Mouse (Mus musculus): ENCODE results near the gene Paxbp1. TPM values are rescaled to one million over a fixed set of nuclear protein-coding genes. Genes with fewer than 3 reads are reported as not detected.

The Paxbp1 gene
- polyA plus RNA-seq, 1 experiment from 2014 or later = 45.8 TPM

- H3K4me1 ChIP-seq (replicated peaks; ENCODE audit: control insufficient read depth, insufficient read depth, low read length) = no peaks in the 10 kb centered on the region
- H3K27me3 ChIP-seq (ENCODE audit: control insufficient read depth, insufficient read depth, low read depth, low read length) = no peaks in the 10 kb centered on the region
- no peak overlapping the region for H3K9ac ChIP-seq (ENCODE audit: low read length)
- H3K4me2 ChIP-seq (ENCODE audit: low read depth, low read length) = no peak overlapping the region
- no peaks in the 10 kb centered on the region for H3K9me3 ChIP-seq (ENCODE audit: control insufficient read depth, low read length)
- peaks cover 43% of the 10 kb centered on the region for H3K36me3 ChIP-seq (ENCODE audit: control insufficient read depth, insufficient read depth, low read length)
- no peak overlapping the region for H3K4me3 ChIP-seq (ENCODE audit: low read length)
- 88% methylated on average over 2 of the region's 2 CpGs for WGBS
- ATAC-seq (ENCODE audit: low read depth) = no peak
- H3K27ac ChIP-seq (ENCODE audit: low read length) = no peak overlapping the region
Measured at GRCm38 (mm10) chr16:91029901-91030300, 14.4 kb downstream of the Paxbp1 start.

DNA sequence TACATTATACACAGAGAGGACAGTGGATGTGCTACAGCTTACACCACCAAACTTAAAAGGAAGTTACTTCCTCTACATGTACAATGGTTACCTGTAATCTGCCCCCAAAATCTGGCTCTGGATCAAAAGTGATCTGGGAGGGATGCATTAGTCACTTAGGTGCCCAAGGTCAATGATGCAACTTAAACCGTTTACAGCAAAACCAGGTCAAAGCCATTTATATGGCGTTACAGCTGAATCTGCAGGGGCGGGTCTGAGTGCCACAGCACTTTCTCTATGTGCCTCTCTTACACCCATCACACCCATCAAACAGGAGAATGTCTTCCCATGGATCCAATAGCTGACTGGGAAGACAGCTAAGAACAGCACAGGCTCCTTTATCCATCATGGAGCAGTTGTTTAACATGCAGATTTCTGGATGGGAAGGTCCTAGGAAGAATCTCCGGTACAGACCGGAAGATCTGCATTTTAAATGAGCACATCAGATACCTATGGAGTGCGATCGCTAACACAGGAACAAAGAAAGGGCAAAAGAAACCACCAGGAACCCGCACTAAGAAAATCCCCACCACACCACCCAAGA lies 15.1 kb downstream of the Paxbp1 start:
- ATAC-seq (ENCODE audit: low read depth) = no peak
- Histone ChIP-seq H3K9me3 (ENCODE audit: control insufficient read depth, low read length) (no peaks in the 10 kb centered on the region; the same call in 1 of the 2 replicates), H3K36me3 (ENCODE audit: control insufficient read depth, insufficient read depth, low read length) (peaks cover 43% of the 10 kb centered on the region), H3K9ac (ENCODE audit: low read length) (no peak overlapping the region), H3K4me2 (ENCODE audit: low read depth, low read length) (no peak overlapping the region), H3K4me3 (ENCODE audit: low read length) (no peak overlapping the region), H3K27me3 (ENCODE audit: control insufficient read depth, insufficient read depth, low read depth, low read length) (no peaks in the 10 kb centered on the region), H3K27ac (ENCODE audit: low read length) (no peak overlapping the region), H3K4me1 (replicated peaks; ENCODE audit: control insufficient read depth, insufficient read depth, low read length) (no peaks in the 10 kb centered on the region)
- WGBS = 92% methylated on average over 8 of the region's 8 CpGs

DNA sequence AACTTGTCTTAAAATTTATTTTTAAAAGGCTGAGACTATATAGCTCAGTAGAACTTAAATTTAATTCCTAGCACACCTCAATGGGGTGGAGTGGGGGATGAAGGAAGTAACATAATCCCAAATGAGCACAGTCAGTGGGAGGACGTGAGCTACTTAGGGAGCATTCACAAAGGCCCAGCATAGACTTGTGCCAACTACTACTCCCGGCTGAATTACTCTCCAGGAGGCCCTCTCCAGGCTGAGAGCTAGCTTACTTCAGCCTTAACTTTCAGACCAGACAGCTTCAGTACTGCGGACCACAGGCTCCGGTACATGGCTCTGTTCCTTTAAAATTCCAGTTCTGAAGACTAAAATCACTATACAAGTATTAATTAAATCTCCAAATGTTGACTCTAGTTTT lies 18.1 kb downstream of the Paxbp1 start:
- H3K36me3 ChIP-seq (ENCODE audit: control insufficient read depth, insufficient read depth, low read length) = peaks cover 52% of the 10 kb centered on the region
- no peaks in the 10 kb centered on the region for H3K27me3 ChIP-seq (ENCODE audit: control insufficient read depth, insufficient read depth, low read depth, low read length)
- no peak overlapping the region for H3K9ac ChIP-seq (ENCODE audit: low read length)
- 88% methylated on average over 4 of the region's 4 CpGs for WGBS
- no peak overlapping the region for H3K27ac ChIP-seq (ENCODE audit: low read length)
- no peaks in the 10 kb centered on the region for H3K4me1 ChIP-seq (replicated peaks; ENCODE audit: control insufficient read depth, insufficient read depth, low read length)
- H3K4me2 ChIP-seq (ENCODE audit: low read depth, low read length) = no peak overlapping the region
- H3K9me3 ChIP-seq (ENCODE audit: control insufficient read depth, low read length) = peaks cover 4% of the 10 kb centered on the region; the same call in 1 of the 2 replicates
- no peak overlapping the region for H3K4me3 ChIP-seq (ENCODE audit: low read length)
- ATAC-seq (ENCODE audit: low read depth) = no peak

- H3K4me1 ChIP-seq (replicated peaks; ENCODE audit: control insufficient read depth, insufficient read depth, low read length) = no peaks in the 10 kb centered on the region
- no peaks in the 10 kb centered on the region for H3K27me3 ChIP-seq (ENCODE audit: control insufficient read depth, insufficient read depth, low read depth, low read length)
- no peak overlapping the region for H3K27ac ChIP-seq (ENCODE audit: low read length)
- H3K36me3 ChIP-seq (ENCODE audit: control insufficient read depth, insufficient read depth, low read length) = peaks cover 71% of the 10 kb centered on the region
- no peak overlapping the region for H3K4me2 ChIP-seq (ENCODE audit: low read depth, low read length)
- H3K4me3 ChIP-seq (ENCODE audit: low read length) = no peak overlapping the region
- peaks cover 4% of the 10 kb centered on the region; the same call in 1 of the 2 replicates for H3K9me3 ChIP-seq (ENCODE audit: control insufficient read depth, low read length)
- ATAC-seq (ENCODE audit: low read depth) = no peak
- H3K9ac ChIP-seq (ENCODE audit: low read length) = no peak overlapping the region
- WGBS = 76% methylated on average over 1 of the region's 1 CpGs
Measured at GRCm38 (mm10) chr16:91023384-91023783, 21.0 kb downstream of the Paxbp1 start.

GRCm38 (mm10) chr16:91020842-91021483 lies 23.4 kb downstream of the Paxbp1 start:
- Histone ChIP-seq H3K4me3 (ENCODE audit: low read length) (no peak overlapping the region), H3K27me3 (ENCODE audit: control insufficient read depth, insufficient read depth, low read depth, low read length) (no peaks in the 10 kb centered on the region), H3K4me1 (replicated peaks; ENCODE audit: control insufficient read depth, insufficient read depth, low read length) (no peaks in the 10 kb centered on the region), H3K4me2 (ENCODE audit: low read depth, low read length) (no peak overlapping the region), H3K9me3 (ENCODE audit: control insufficient read depth, low read length) (peaks cover 4% of the 10 kb centered on the region; the same call in 1 of the 2 replicates), H3K9ac (ENCODE audit: low read length) (no peak overlapping the region), H3K36me3 (ENCODE audit: control insufficient read depth, insufficient read depth, low read length) (peaks cover 72% of the 10 kb centered on the region), H3K27ac (ENCODE audit: low read length) (no peak overlapping the region)
- WGBS = 83% methylated on average over 10 of the region's 10 CpGs
- no peak for ATAC-seq (ENCODE audit: low read depth)

GRCm38 (mm10) chr16:91019476-91019875 lies 24.9 kb downstream of the Paxbp1 start:
- H3K9ac ChIP-seq (ENCODE audit: low read length) = no peak overlapping the region
- peaks cover 69% of the 10 kb centered on the region for H3K36me3 ChIP-seq (ENCODE audit: control insufficient read depth, insufficient read depth, low read length)
- H3K27ac ChIP-seq (ENCODE audit: low read length) = no peak overlapping the region
- H3K4me2 ChIP-seq (ENCODE audit: low read depth, low read length) = no peak overlapping the region
- no peak overlapping the region for H3K4me3 ChIP-seq (ENCODE audit: low read length)
- peaks cover 4% of the 10 kb centered on the region; the same call in 1 of the 2 replicates for H3K9me3 ChIP-seq (ENCODE audit: control insufficient read depth, low read length)
- WGBS = 98% methylated on average over 4 of the region's 4 CpGs
- ATAC-seq (ENCODE audit: low read depth) = no peak
- H3K4me1 ChIP-seq (replicated peaks; ENCODE audit: control insufficient read depth, insufficient read depth, low read length) = no peaks in the 10 kb centered on the region
- H3K27me3 ChIP-seq (ENCODE audit: control insufficient read depth, insufficient read depth, low read depth, low read length) = no peaks in the 10 kb centered on the region

GRCm38 (mm10) chr16:91015761-91016160 lies 28.6 kb downstream of the Paxbp1 start:
- H3K27ac ChIP-seq (ENCODE audit: low read length) = no peak overlapping the region
- 85% methylated on average over 4 of the region's 4 CpGs for WGBS
- no peak overlapping the region for H3K4me3 ChIP-seq (ENCODE audit: low read length)
- peaks cover 45% of the 10 kb centered on the region for H3K36me3 ChIP-seq (ENCODE audit: control insufficient read depth, insufficient read depth, low read length)
- no peak overlapping the region for H3K9ac ChIP-seq (ENCODE audit: low read length)
- H3K4me1 ChIP-seq (replicated peaks; ENCODE audit: control insufficient read depth, insufficient read depth, low read length) = peaks cover 4% of the 10 kb centered on the region
- H3K4me2 ChIP-seq (ENCODE audit: low read depth, low read length) = no peak overlapping the region
- no peaks in the 10 kb centered on the region for H3K27me3 ChIP-seq (ENCODE audit: control insufficient read depth, insufficient read depth, low read depth, low read length)
- ATAC-seq (ENCODE audit: low read depth) = no peak
- no peaks in the 10 kb centered on the region for H3K9me3 ChIP-seq (ENCODE audit: control insufficient read depth, low read length)

- no peaks in the 10 kb centered on the region for H3K27me3 ChIP-seq (ENCODE audit: control insufficient read depth, insufficient read depth, low read depth, low read length)
- peak overlapping the region; percentile 90 for H3K4me3 ChIP-seq (ENCODE audit: low read length)
- no peak overlapping the region for H3K9ac ChIP-seq (ENCODE audit: low read length)
- ATAC-seq (ENCODE audit: low read depth) = no peak
- 29% methylated on average over 3 of the region's 3 CpGs for WGBS
- H3K9me3 ChIP-seq (ENCODE audit: control insufficient read depth, low read length) = no peaks in the 10 kb centered on the region
- peak overlapping the region; percentile 86 for H3K4me2 ChIP-seq (ENCODE audit: low read depth, low read length)
- H3K4me1 ChIP-seq (replicated peaks; ENCODE audit: control insufficient read depth, insufficient read depth, low read length) = peaks cover 11% of the 10 kb centered on the region
- peaks cover 15% of the 10 kb centered on the region for H3K36me3 ChIP-seq (ENCODE audit: control insufficient read depth, insufficient read depth, low read length)
- peak overlapping the region; percentile 91; the same call in 1 of the 2 replicates for H3K27ac ChIP-seq (ENCODE audit: low read length)
Measured at GRCm38 (mm10) chr16:91011847-91012246, 32.5 kb downstream of the Paxbp1 start.

DNA sequence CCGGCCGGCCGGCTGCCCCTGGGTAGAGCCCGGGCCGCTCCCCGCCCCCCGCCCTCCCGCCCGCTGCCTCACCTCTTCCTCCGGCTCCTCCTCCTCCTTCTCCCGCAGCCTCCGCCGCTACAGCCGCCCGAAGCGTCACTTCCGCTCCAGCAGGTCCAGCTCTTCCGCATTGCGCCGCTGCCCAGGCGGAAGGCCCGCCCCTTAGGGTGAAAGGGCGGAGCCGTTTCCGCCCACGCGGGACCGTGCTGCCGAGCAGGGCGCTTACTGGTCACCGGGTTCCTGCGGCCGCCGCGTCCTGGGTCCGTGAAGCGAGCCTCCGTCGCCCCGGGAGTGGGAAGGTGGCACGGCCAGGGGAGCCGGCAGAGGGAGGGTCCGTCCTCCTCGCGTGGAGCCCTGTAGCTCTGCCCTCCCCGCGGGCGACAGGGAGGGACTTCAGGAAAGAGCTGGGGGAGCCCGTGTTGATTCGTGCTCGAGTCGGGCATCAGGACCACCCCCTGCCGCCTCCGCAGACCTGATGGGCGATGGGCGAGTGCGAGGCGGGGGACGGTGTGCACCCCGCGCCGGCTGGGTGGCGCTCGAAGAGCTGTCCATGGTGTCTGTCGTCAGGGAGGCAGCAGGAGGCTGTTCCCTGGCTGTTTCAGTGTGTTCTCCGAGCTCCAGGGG lies 33.2 kb downstream of the Paxbp1 start, which contains the start of gene Synj1:
TSS of gene Synj1 (minus strand) at position 288 of the 663 bp plus-strand sequence.
- ATAC-seq (ENCODE audit: low read depth) = peak; percentile 97
- under 1% methylated on average over 59 of the region's 66 CpGs for WGBS

More for the DNA sequence above, 33.2 kb downstream of the Paxbp1 start, which contains the start of gene Synj1:
- peaks cover 15% of the 10 kb centered on the region for H3K36me3 ChIP-seq (ENCODE audit: control insufficient read depth, insufficient read depth, low read length)
- peak within 1 kb of the TSS; percentile 91 for H3K27ac ChIP-seq (ENCODE audit: low read length)
- peak within 1 kb of the TSS; percentile 86 for H3K4me2 ChIP-seq (ENCODE audit: low read depth, low read length)
- peaks cover 11% of the 10 kb centered on the region for H3K4me1 ChIP-seq (replicated peaks; ENCODE audit: control insufficient read depth, insufficient read depth, low read length)
- H3K4me3 ChIP-seq (ENCODE audit: low read length) = peak within 1 kb of the TSS; percentile 90
- no peaks in the 10 kb centered on the region for H3K9me3 ChIP-seq (ENCODE audit: control insufficient read depth, low read length)
- peak within 1 kb of the TSS; percentile 88 for H3K9ac ChIP-seq (ENCODE audit: low read length)
- H3K27me3 ChIP-seq (ENCODE audit: control insufficient read depth, insufficient read depth, low read depth, low read length) = no peaks in the 10 kb centered on the region
